Mouse (Mus musculus): ENCODE measurements around the gene Zbtb46.
"Not testable (repeated sequence)": the region's sequence is repeated elsewhere in the genome, so short reads cannot be mapped to it uniquely, and the experiment has no call there.

Zbtb46 gene

GRCm38 (mm10) chr2:181459153-181459672, at the start of gene Zbtb46:
Gene Zbtb46 (minus strand): TSS chr2:181459426.
- DNase-seq (ENCODE audit: low read depth, low spot score) = peak; percentile 73

- DNase-seq (ENCODE audit: low read depth, low spot score) = no peak
These were observed 39.4 kb upstream of the Zbtb46 start for GRCm38 (mm10) chr2:181498644-181499043.

GRCm38 (mm10) chr2:181497548-181497875, 38.3 kb upstream of the Zbtb46 start:
- no peak for DNase-seq (ENCODE audit: low read depth, low spot score)

GRCm38 (mm10) chr2:181496831-181497547, 37.8 kb upstream of the Zbtb46 start, which contains the start of gene Tpd52l2:
Gene Tpd52l2 (plus strand): TSS chr2:181497142.
- peak; percentile 95 for DNase-seq (ENCODE audit: low read depth, low spot score)

GRCm38 (mm10) chr2:181496281-181496680, 37.1 kb upstream of the Zbtb46 start:
- no peak for DNase-seq (ENCODE audit: low read depth, low spot score)

GRCm38 (mm10) chr2:181495845-181496244, 36.6 kb upstream of the Zbtb46 start:
- DNase-seq (ENCODE audit: low read depth, low spot score) = not testable (repeated sequence)

- DNase-seq (ENCODE audit: low read depth, low spot score) = no peak
These were observed 35.2 kb upstream of the Zbtb46 start for GRCm38 (mm10) chr2:181494266-181494945.

GRCm38 (mm10) chr2:181493156-181493927, 34.1 kb upstream of the Zbtb46 start, which contains the start of gene Abhd16b:
Gene Abhd16b (plus strand): TSS chr2:181493206.
- no peak for DNase-seq (ENCODE audit: low read depth, low spot score)

GRCm38 (mm10) chr2:181492206-181492605, 33.0 kb upstream of the Zbtb46 start:
- DNase-seq (ENCODE audit: low read depth, low spot score) = no peak

GRCm38 (mm10) chr2:181491432-181492205, 32.4 kb upstream of the Zbtb46 start:
- no peak for DNase-seq (ENCODE audit: low read depth, low spot score)

- DNase-seq (ENCODE audit: low read depth, low spot score) = peak; percentile 59
These were observed 28.4 kb upstream of the Zbtb46 start for GRCm38 (mm10) chr2:181487338-181488277.

GRCm38 (mm10) chr2:181485741-181486140, 26.5 kb upstream of the Zbtb46 start:
- DNase-seq (ENCODE audit: low read depth, low spot score) = no peak

- DNase-seq (ENCODE audit: low read depth, low spot score) = no peak
These were observed 25.4 kb upstream of the Zbtb46 start for GRCm38 (mm10) chr2:181484456-181485233.

- DNase-seq (ENCODE audit: low read depth, low spot score) = no peak
These were observed 24.5 kb upstream of the Zbtb46 start for GRCm38 (mm10) chr2:181483562-181484318.

GRCm38 (mm10) chr2:181483120-181483519, 23.9 kb upstream of the Zbtb46 start:
- DNase-seq (ENCODE audit: low read depth, low spot score) = no peak

GRCm38 (mm10) chr2:181472256-181472827, 13.1 kb upstream of the Zbtb46 start:
- no peak for DNase-seq (ENCODE audit: low read depth, low spot score)

- no peak for DNase-seq (ENCODE audit: low read depth, low spot score)
These were observed 12.0 kb upstream of the Zbtb46 start for GRCm38 (mm10) chr2:181471246-181471645.

- DNase-seq (ENCODE audit: low read depth, low spot score) = no peak
These were observed 11.1 kb upstream of the Zbtb46 start for GRCm38 (mm10) chr2:181470285-181470684.
